ENCODE assay signal across 22 mouse cellular contexts in the genomic region with DNA sequence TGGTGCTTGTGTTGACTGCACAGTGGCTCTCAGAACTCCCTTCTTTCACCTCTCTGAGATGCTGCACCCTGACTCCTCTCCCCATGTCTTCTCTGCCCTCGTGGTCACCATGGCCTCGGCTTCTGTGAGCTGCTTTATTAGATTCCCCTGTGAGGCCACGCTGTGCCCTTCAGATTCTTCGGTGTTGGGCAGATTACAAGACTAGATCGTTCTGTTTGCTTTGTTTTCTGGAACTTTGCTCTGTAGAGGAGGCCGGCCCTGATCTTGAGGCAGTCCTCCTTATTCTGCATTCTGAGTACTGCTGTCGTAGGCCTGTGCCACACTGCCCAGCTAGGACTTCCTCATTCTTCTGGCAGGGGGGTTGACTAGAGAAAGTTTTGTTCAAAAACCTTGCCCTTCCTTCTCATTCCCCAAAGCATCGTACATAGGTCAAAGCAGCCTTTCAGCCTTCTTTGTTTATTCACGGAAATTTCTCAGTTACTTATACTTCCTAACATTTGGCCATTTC. TPM values are rescaled to one million over a fixed set of nuclear protein-coding genes. Genes with fewer than 3 reads are reported as not detected.
DNase-seq lines count a peak whose midpoint lies in the region; ATAC-seq and TF ChIP-seq lines count a peak whose summit lies in the region.
"Had no signal": no experiment of that assay in that cellular context is flagged by ENCODE, and none has a peak within 500 bp of the region (broad histone marks: within the 10 kb centered on the region; RNA-seq: fewer than 3 reads in every experiment).

No protein-coding gene starts in this region.

- H3K4me1 ChIP-seq in ES-E14 (ENCODE audit: control insufficient read depth in 2 of 2, insufficient read depth in 2 of 2, low read length in 2 of 2, poor library complexity in 1 of 2) = no peaks in the 10 kb centered on the region
- H3K4me1 ChIP-seq in midbrain, embryonic 13.5 days (replicated peaks) = no peaks in the 10 kb centered on the region
- H3K4me1 ChIP-seq: embryonic facial prominence, embryonic 10.5 days; forebrain, embryonic 13.5 days; heart, embryonic 10.5 days; hindbrain, embryonic 10.5 days had no signal

- DNase-seq in layer of hippocampus, adult 2 months (ENCODE audit: low spot score in 2 of 2) = no peak
- no peak for DNase-seq in layer of hippocampus, postnatal 25 days (ENCODE audit: extremely low spot score in 1 of 2, low spot score in 1 of 2)
- DNase-seq in ES-E14 (ENCODE audit: low read depth, low spot score) (no peak), ZHBTc4 (ENCODE audit: low read depth, low spot score) (peak; percentile 11)
- DNase-seq in urinary bladder, postnatal 36 days (ENCODE audit: low spot score in 2 of 2) = no peak
- DNase-seq: adrenal gland, postnatal 14 days; cerebellum, adult 18-20 months; cerebellum, adult 9-11 months; cerebellum, postnatal 36 days; forebrain, postnatal 0 days; gastrocnemius, adult 2 months; gastrocnemius, postnatal 25 days; heart, adult 18-20 months; heart, postnatal 10 days had no signal

- ATAC-seq in hematopoietic stem cell, adult 5-6 weeks (replicated peaks in 1 of 2; ENCODE audit: insufficient read depth in 1 of 2, low FRiP score in 2 of 2, low TSS enrichment in 1 of 2, low read depth in 1 of 2, poor library complexity in 2 of 2, severe bottlenecking in 2 of 2) = peak; percentile 78 to 91
- no peak for ATAC-seq in midbrain, embryonic 13.5 days
- ATAC-seq: forebrain, embryonic 13.5 days; forebrain, postnatal 0 days had no signal

- 92% methylated on average over 9 of the region's 9 CpGs for WGBS in midbrain, embryonic 13.5 days

- TF ChIP-seq CTCF in layer of hippocampus, adult 2 months (conservative IDR thresholded peaks at IDR 0.05) = no peak

- no peak overlapping the region for H3K9ac ChIP-seq in ES-E14 (ENCODE audit: insufficient read depth, low read depth, low read length, poor library complexity, severe bottlenecking)
- no peak overlapping the region for H3K9ac ChIP-seq in midbrain, embryonic 13.5 days (replicated peaks)
- H3K9ac ChIP-seq: forebrain, embryonic 13.5 days; forebrain, postnatal 0 days; hindbrain, embryonic 14.5 days had no signal

- no peaks in the 10 kb centered on the region for H3K27me3 ChIP-seq in midbrain, embryonic 13.5 days
- H3K27me3 ChIP-seq: CH12.LX; forebrain, embryonic 13.5 days had no signal

- H3K36me3 ChIP-seq in ES-E14 (ENCODE audit: control insufficient read depth, insufficient read depth, low read length, poor library complexity, severe bottlenecking) = no peaks in the 10 kb centered on the region
- no peaks in the 10 kb centered on the region for H3K36me3 ChIP-seq in midbrain, embryonic 13.5 days
- H3K36me3 ChIP-seq: embryonic facial prominence, embryonic 10.5 days; heart, embryonic 10.5 days; hindbrain, embryonic 10.5 days had no signal

- no peak overlapping the region for H3K4me3 ChIP-seq in layer of hippocampus, adult 2 months
- no peak overlapping the region for H3K4me3 ChIP-seq in ES-E14 (ENCODE audit: insufficient read depth in 1 of 2, low read depth in 1 of 2, low read length in 2 of 2, poor library complexity in 1 of 2, severe bottlenecking in 1 of 2)
- no peak overlapping the region for H3K4me3 ChIP-seq in midbrain, embryonic 13.5 days (replicated peaks)
- H3K4me3 ChIP-seq: embryonic facial prominence, embryonic 10.5 days; forebrain, embryonic 13.5 days; gastrocnemius, adult 2 months; heart, embryonic 10.5 days; hindbrain, embryonic 10.5 days had no signal

- no peak overlapping the region for H3K4me2 ChIP-seq in midbrain, embryonic 13.5 days (replicated peaks)
- H3K4me2 ChIP-seq: forebrain, embryonic 13.5 days; hindbrain, embryonic 14.5 days had no signal

- in situ Hi-C loops in ES-E14 (cut with MboI; ENCODE audit: low sequenced_read_pairs in 2 of 2, unreplicated experiment in 2 of 2) = no loop called here

- H3K9me3 ChIP-seq in ES-E14 (ENCODE audit: control insufficient read depth, insufficient read depth, low read depth, low read length) = no peaks in the 10 kb centered on the region
- no peaks in the 10 kb centered on the region for H3K9me3 ChIP-seq in midbrain, embryonic 13.5 days
- H3K9me3 ChIP-seq: embryonic facial prominence, embryonic 10.5 days; forebrain, embryonic 13.5 days; heart, embryonic 10.5 days; hindbrain, embryonic 10.5 days had no signal

- peak overlapping the region; percentile 90 for H3K27ac ChIP-seq in layer of hippocampus, adult 2 months
- H3K27ac ChIP-seq in ES-E14 (ENCODE audit: insufficient read depth, low read depth, low read length, poor library complexity, severe bottlenecking) = peak overlapping the region; percentile 7; the same call in 1 of the 2 replicates
- no peak overlapping the region for H3K27ac ChIP-seq in midbrain, embryonic 13.5 days
- H3K27ac ChIP-seq: embryonic facial prominence, embryonic 10.5 days; forebrain, embryonic 13.5 days; gastrocnemius, adult 2 months; heart, embryonic 10.5 days; hindbrain, embryonic 10.5 days; hindbrain, embryonic 14.5 days had no signal

TF ChIP-seq in ES-E14, 5 proteins besides CTCF, POLR2A, EP300 and RAD21:
- no peak for TF ChIP-seq MAFK (IDR thresholded peaks at IDR 0.05; ENCODE audit: insufficient read depth, low read depth, low read length)
- TF ChIP-seq CHD2 (IDR thresholded peaks at IDR 0.05; ENCODE audit: low read depth, low read length) = no peak
- no peak for TF ChIP-seq ZNF384 (IDR thresholded peaks at IDR 0.05; ENCODE audit: low read depth, low read length)
- TF ChIP-seq HCFC1 (IDR thresholded peaks at IDR 0.05; ENCODE audit: borderline replicate concordance, insufficient read depth, low read length) = no peak
- TF ChIP-seq ZC3H11A (IDR thresholded peaks at IDR 0.05; ENCODE audit: borderline replicate concordance, low read depth, low read length) = no peak

RNA-seq across cellular contexts. Expression of a gene that starts 45.4 kb away (rescaled TPM):
- 10 to 100 TPM in 1 of 2 experiments, 1 to 10 TPM in 1; 8.4 to 10.2 TPM for total RNA-seq in layer of hippocampus, adult 2 months (2021)
- 1 to 10 TPM; 7.5 to 9.0 TPM for total RNA-seq in layer of hippocampus, postnatal 25 days (2021)
- 17.4 and 21.4 TPM in 2 replicates for total RNA-seq in ES-E14 (2012; rRNA removed)
- 51.7 and 64.4 TPM in 2 replicates for total RNA-seq in hematopoietic stem cell, adult 5-6 weeks (2017)
- polyA plus RNA-seq in midbrain, embryonic 13.5 days (2015; fragmentation: Nextera tagmentation; extraction: Ambion mirVana) = 11.1 and 12.0 TPM in 2 replicates
